Mouse (Mus musculus) lung, postnatal 10 days (tissue): Measurements from ENCODE around the gene Anxa9.
A peak's percentile ranks its signal among the peaks of the same experiment; 100 is the strongest.

ENCODE experiments used
- DNase-seq: peaks from one replicate; pipeline ENCODE4 v3.0.0; 2021

Anxa9 gene

DNA sequence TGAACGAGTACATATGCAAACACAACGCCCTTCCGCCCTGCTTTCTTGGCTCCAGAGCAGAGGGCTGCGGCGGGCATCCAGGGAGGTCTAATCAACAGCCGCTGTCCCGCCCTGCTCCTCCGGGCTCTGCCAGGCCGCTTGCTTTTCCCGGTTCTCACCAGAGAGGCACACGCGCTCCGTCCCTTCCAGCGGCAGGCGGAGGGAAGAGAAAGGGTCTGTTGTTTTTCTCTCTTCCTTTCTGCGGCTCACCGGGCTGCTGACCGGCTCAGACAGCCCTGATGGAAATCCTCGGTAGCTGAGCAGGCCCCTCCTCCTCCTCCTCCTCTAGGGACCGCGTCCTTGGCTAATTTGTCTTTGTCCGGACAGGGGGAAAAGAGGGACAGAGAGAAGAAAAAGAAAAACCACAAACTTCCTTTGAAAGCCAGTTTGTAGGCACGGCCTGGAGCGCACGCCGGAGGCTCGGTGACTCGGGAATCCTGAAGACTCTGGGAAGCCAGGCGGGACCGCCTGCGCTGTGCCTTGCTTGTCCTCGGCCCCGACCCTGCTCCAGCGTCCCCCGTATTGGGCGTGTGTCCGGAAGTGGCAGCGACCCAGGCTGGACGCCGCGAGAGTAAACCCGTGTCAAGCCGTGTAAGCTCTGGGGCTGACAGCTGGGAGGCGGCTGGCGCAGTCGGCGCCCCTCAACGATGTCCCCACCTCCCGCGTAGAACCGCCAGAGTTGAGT lies 23.9 kb downstream of the Anxa9 start:
- peak; percentile 92 for DNase-seq

DNA sequence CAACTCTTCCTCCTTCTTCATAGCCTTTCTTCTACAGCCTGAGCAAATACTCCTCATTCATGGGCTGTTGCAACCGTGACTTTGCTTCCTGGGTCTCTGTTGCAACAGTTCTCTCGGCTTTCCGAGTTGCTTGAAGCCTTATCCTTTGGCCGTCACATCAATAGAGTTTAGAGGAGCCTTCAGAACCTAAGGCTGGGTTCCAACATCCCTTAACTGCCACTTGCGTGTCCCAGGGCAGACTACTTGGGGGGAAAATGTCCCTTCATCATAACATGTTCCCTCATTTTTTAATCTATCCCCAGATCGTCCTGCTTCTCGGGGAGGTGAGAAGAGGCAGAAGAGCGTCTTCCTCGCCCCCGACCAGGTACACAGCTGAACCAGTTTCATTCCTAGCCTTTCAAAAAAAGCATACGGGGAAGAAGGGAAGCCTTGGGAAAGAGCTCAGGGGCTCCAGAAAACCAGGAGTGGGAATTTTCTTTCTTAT lies 24.6 kb downstream of the Anxa9 start:
- DNase-seq, result peak; percentile 72

DNA sequence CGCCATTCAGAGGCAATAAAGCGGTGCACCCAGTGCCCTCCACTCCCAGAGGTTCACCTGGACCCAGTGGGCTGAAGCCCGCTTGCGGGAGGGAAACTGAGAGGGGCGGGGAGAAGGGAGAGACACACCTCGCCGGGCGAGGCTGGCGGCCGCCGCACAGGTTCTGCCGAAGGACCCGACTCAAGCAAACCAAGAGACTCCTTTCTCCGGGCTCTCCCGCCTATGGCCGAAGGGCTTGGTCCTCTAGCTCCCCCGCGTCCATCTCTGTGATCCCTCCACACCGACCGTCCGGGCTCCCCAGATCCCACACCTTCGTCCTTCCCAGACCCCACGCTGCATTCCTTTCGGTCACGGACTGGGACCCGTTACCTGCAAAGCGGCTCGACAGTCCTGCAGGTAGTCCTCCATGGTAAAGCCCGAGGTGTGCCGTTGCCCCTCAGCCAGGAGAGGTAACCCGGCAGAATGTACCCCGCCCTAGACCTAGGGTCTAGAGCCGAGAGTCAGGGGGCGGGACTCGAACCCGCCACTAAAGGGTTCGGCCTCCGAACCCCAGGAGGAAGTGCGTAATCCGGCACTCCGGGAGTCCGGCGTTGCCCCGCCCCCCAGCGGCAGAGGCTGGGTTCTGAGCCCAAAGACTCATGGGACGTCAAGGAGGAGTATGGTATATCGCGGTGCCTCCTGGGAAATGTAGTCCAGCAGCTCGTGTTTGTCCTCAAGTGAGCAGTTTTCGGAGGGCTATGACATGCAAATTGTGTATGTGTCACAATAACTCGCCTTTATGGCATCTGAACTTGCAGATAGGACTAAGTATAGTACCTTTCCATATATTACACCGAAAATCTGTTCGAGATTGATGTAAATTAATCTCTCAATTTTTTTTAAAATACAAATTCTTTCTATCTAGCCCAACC lies 25.5 kb downstream of the Anxa9 start, which contains the start of the genes Mindy1 and Prune1:
Gene Mindy1, plus strand, starts transcription at position 130 of the 911 bp plus-strand sequence.
Gene Prune1, minus strand, starts transcription at position 861 of the 911 bp plus-strand sequence.
- DNase-seq, result peak; percentile 99

GRCm38 (mm10) chr3:95280747-95281146 lies 26.2 kb downstream of the Anxa9 start:
- DNase-seq, result peak; percentile 64

DNA sequence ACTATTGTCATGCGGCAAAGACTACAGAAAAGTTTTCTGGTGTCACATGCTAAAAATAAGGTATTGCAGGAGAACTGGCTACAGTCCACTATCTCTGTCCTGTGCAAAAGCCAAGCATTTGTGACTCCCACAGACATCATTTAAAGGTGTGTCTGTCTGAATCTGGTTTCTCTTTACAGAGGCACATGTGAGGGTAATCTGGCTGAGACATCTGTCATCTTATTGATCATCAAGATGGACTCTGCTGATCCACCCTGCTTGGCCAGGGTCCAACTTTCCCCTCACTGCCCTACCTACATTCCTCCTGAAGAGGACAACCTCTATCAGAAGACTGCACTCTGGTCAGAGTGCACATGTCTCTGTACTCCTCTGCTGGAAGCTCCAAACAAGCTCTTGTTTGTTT lies 29.8 kb downstream of the Anxa9 start:
- no peak for DNase-seq

DNA sequence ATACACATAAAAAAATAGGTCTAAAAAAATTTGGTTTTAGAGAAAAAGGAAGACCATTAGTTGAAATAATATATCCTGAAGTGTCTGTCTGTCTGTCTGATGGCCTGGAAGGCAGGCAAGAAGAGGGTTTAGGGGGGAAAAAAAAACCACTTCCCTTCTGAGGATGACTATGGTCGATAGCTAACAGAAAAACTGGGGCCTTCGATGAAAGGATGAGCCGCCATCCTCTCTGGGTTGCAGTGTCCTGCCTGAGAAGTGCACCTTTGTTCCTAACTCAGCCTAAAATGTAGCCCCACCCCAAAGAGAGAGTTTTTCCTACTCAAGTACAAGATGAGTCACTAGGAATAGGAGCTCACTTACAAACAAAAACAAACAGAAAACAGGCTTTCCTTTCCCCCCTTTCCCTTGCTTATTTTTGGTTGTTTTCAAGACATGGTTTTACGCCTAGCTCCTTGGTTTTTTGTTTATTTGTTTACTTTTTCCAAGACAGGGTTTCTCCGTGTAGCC lies 30.5 kb downstream of the Anxa9 start:
- DNase-seq, result no peak

- no peak for DNase-seq
Observed at GRCm38 (mm10) chr3:95275161-95275560, 31.8 kb downstream of the Anxa9 start.

DNA sequence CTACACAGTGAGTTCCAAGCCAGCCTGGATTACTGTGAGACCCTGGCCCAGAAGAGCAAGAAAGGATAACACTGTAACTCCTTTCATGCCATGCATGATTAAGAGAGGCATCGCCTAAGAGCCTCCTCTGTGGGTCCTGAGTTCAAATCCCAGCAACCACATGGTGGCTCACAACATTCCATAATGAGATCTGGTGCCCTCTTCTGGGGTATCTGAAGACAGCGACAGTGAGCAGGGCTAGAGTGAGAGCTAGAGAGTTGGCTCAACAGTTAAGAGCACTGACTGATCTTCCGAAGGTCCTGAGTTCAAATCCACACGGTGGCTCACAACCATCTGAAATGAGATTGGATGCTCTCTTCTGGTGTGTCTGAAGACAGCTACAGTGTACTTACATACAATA lies 32.5 kb downstream of the Anxa9 start:
- DNase-seq, result no peak

DNA sequence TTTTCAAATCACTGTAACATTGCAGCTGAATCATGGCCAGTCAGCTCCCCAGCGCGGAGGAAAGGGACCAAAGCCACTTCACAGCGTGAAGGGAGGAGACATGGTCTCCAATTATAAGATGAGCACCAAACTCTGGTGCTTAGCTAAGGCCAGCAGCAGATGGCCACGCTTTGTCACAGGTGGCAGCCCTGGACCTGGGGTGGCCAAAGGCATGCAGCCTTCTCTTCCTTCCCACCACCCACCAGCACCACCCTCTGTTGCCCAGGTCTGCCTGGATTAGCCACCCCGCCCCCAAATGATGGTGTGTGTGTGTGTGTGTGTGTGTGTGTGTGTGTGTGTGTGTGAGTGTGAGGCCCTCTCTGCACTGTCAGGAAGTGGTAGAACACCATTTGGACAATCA lies 33.5 kb downstream of the Anxa9 start:
- no peak for DNase-seq

DNA sequence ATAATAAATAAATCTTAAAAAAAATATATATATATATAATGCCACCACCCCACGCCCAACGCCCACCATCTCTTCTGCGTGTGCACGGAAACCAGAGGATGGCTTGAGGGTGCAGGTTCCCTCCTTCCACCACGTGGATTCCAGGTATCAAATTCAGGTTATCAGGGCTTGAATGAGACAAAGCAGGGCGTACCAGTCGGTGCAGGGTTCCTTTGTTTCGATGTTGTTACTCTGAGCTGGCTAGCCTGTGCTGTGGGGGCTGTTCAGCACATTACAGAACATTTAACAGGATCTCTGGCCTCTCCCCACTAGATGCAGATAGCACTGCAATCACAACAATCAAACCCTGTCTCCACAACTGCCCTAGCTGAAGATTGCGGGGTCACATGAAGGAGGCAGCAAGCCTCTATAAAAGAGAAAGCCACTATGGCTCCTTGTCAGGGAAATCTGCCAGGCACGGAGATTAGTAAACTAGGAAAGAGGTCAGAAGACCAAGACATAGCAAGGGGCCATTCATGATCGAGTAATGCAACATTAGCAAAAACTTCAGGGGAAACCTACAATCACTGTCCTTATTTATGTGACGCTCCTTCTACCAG lies 36.1 kb downstream of the Anxa9 start:
- DNase-seq, result no peak

DNA sequence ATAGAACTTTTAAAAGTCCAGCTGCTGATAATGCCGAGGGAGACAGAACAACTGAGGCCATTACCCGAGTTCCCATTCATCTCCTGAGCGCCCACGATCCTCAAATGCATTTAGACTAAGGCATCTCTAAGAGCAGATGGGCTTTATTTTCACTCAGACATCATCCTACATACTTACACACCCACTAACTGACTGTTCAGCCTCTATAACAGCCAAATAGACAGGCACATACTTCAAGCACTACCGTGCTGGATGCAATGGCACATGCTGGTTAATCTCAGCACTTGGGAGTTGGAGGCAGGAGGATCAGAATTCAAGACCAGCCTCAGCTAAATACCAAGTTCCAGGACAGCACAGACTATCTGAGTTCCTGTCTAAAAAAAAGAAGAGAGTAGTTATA lies 37.2 kb downstream of the Anxa9 start:
- DNase-seq, result no peak

- DNase-seq, result no peak
Observed at GRCm38 (mm10) chr3:95267855-95268254, 39.1 kb downstream of the Anxa9 start.

GRCm38 (mm10) chr3:95266052-95266451 lies 40.9 kb downstream of the Anxa9 start:
- no peak for DNase-seq

DNA sequence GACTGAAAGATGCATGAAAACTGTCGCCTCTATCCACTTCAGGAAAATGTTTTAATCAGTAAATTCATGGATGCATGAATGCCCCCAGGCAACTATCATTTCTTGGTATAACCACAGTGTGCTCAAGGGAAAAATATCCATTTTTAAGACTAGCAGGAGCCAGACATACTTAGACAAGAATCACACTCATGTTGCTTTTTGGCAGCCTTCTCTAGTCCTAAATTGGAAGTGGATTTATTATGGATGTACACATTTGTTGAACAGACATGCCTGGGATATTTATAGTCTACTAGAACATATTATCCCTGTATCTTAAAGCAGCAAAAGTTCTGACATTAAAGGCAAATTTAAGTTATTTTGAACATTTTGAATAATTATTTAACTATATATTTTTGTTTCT lies 42.3 kb downstream of the Anxa9 start:
- DNase-seq, result no peak

GRCm38 (mm10) chr3:95263089-95263739 lies 43.8 kb downstream of the Anxa9 start:
- peak; percentile 86 for DNase-seq

GRCm38 (mm10) chr3:95261975-95262374 lies 45.0 kb downstream of the Anxa9 start:
- DNase-seq, result no peak

GRCm38 (mm10) chr3:95256931-95257330 lies 50.0 kb downstream of the Anxa9 start:
- no peak for DNase-seq

- DNase-seq, result no peak
Observed at GRCm38 (mm10) chr3:95250783-95251424, 56.1 kb downstream of the Anxa9 start, which contains the start of gene Bnipl. TSS of gene Bnipl (minus strand) at chr3:95251193.

DNA sequence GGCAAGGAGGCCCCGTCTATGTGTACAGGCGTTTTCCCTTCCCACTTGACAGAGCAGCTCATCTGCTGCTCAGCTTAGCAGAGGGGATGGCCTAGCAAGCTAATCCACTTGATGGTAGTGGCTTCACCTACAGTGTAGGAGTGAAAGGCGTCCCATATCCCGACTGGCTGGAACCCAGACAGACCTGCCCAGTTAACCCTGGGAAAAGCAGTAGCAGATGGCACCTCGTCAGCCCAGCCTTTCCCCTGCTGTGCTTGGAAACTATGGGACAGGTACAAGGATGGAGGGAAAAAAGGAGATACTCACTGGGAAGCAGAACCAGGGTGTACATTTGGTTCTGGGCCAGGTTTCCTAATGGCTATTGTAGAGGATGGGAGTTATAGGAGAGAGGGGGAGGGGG lies 56.6 kb downstream of the Anxa9 start:
- no peak for DNase-seq

DNA sequence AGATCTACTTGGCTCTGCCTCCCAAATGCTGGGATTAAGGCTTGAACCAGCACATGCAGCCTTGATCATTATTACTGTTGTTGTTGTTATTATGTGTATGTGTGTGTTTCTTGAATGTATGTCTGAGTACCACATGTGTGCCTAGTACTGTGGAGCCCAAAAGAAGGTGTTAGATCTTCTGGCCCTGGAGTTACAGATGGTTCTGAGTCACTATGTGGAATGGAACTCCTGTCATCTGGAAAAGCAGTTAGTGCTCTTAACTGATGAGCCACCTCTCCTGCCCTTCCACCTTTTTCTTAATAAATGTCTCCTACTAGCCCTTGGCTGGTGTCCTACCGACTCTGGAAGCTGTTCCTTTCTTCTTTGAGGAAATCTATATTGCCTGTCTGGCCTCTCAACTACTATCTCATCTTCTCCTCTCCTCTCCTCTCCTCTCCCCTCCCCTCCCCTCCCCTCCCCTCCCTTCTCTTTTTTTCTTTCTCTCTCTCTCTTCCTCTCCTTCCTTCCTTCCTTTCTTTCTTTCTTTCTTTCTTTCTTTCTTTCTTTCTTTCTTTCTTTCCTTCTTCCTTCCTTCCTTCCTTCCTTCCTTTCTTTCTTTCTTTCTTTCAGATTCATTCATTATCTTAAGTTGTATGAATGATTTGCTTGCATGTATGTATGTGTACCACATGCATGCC lies 59.2 kb downstream of the Anxa9 start:
- no peak for DNase-seq

DNA sequence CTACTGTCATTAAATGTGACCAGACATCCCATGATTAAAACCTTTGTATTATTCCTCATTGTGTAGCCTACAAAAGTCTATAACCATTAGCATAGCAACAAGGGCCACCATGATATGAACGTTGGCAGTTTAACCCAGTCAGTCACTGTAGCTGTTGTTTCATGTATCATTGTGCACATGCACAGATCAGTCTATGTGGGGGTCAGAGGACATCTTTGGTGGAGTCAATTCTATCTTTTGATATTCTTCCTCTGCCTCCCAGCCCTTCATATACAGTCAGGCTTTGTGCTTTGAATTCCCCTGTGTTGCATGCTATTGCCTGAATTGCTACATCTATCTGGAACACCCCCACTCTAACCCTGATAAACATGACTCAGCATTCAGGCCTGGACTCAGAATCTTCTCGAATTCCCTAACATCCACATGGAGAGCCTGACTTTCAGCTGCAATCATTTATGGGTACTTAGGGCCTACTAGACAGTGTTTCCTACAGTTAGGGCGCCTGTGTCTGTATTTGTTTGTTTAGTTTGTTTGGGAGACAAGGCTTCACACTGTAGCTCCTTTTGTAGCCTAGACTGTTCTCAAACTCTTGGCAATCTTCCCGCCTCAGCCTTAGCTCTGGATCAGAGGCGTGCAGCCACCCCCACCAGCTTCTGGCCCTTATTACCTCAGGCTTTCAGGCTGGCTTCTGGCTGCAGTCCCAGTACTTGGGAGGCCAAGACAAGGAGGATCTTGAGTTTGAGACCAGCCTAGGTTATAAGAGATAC lies 60.3 kb downstream of the Anxa9 start:
- DNase-seq, result peak; percentile 72
